Mouse (Mus musculus) limb, embryonic 12.5 days (tissue): ENCODE measurements around the gene Gm45213. TPM values are rescaled to one million over a fixed set of nuclear protein-coding genes. Genes with fewer than 3 reads are reported as not detected.
"Not testable (repeated sequence)": the region's sequence is repeated elsewhere in the genome, so short reads cannot be mapped to it uniquely, and the experiment has no call there.

Experiments
- ATAC-seq: fragments of 200-750 bp; cut with Nextera tagmentation; 2 replicates; pipeline ENCODE4 v1.8.0; 2017; ENCODE audit warnings: low read depth, moderate TSS enrichment; ENCODE audit not compliant: insufficient number of reproducible peaks, insufficient read depth, low FRiP score, low TSS enrichment
- H3K27ac ChIP-seq: fragments of 300-500 bp; sonication (generic); 2 replicates; pipeline ENCODE4 v1.5.1; 2016; ENCODE audit warnings: mild to moderate bottlenecking, moderate library complexity
- H3K27me3 ChIP-seq: fragments of 300-500 bp; sonication (generic); 2 replicates; pipeline ENCODE4 v1.6.1; 2016; ENCODE audit warnings: mild to moderate bottlenecking, moderate library complexity
- H3K36me3 ChIP-seq: fragments of 300-500 bp; sonication (generic); 2 replicates; pipeline ENCODE4 v1.6.1; 2016; ENCODE audit warnings: mild to moderate bottlenecking, moderate library complexity
- H3K4me1 ChIP-seq: fragments of 300-500 bp; sonication (generic); replicated peaks from 2 replicates; pipeline ENCODE4 v1.6.1; 2016
- H3K4me2 ChIP-seq: fragments of 300-500 bp; sonication (generic); 2 replicates; pipeline ENCODE4 v1.6.1; 2016; ENCODE audit warnings: mild to moderate bottlenecking, moderate library complexity
- H3K4me3 ChIP-seq: fragments of 300-500 bp; sonication (generic); replicated peaks from 2 replicates; pipeline ENCODE4 v1.5.1; 2016; ENCODE audit warnings: mild to moderate bottlenecking
- H3K9ac ChIP-seq: fragments of 300-500 bp; sonication (generic); replicated peaks from 2 replicates; pipeline ENCODE4 v1.6.1; 2016; ENCODE audit warnings: mild to moderate bottlenecking, moderate library complexity
- H3K9me3 ChIP-seq: fragments of 300-500 bp; sonication (generic); 2 replicates; pipeline ENCODE4 v1.6.1; 2016; ENCODE audit warnings: mild to moderate bottlenecking, moderate library complexity
- WGBS: fragments of 180-500 bp; shearing (Covaris S2); methylation state at CpG from one replicate; pipeline ENCODE4 v1.1.7; 2016; 5-methylcytosine and 5-hydroxymethylcytosine counted together
- polyA plus RNA-seq: library from polyadenylated mRNA; unstranded; fragments of >200 nt; fragmentation: Nextera tagmentation; extraction: Ambion mirVana; gene quantifications from 2 replicates; pipeline ENCODE4 v1.2.1, GENCODE M21; 2016

Gene Gm45213
- polyA plus RNA-seq, 1 experiment from 2014 or later = not detected

- not testable (repeated sequence) for H3K9me3 ChIP-seq, H3K27ac ChIP-seq, H3K4me2 ChIP-seq, H3K9ac ChIP-seq, H3K4me3 ChIP-seq, H3K36me3 ChIP-seq, H3K4me1 ChIP-seq, ATAC-seq
- H3K27me3 ChIP-seq = peaks cover 10% of the 10 kb centered on the region; the same call in 1 of the 2 replicates
- WGBS = 4% methylated on average over 2 of the region's 2 CpGs
Observed at GRCm38 (mm10) chr7:66055356-66055755, 12.0 kb downstream of the Gm45213 start.

- H3K9ac ChIP-seq = peak within 1 kb of the TSS; percentile 93
- H3K4me2 ChIP-seq = peak within 1 kb of the TSS; percentile 88
- ATAC-seq = no peak
- WGBS = 86% methylated on average over 1 of the region's 1 CpGs
- H3K9me3 ChIP-seq = no peaks in the 10 kb centered on the region
- peaks cover 10% of the 10 kb centered on the region; the same call in 1 of the 2 replicates for H3K27me3 ChIP-seq
- H3K4me1 ChIP-seq = peaks cover 14% of the 10 kb centered on the region
- H3K27ac ChIP-seq = no peak within 1 kb of the TSS
- peaks cover 15% of the 10 kb centered on the region for H3K36me3 ChIP-seq
- peak within 1 kb of the TSS; percentile 92 for H3K4me3 ChIP-seq
Observed at GRCm38 (mm10) chr7:66058703-66059102, 15.3 kb downstream of the Gm45213 start, which contains the start of gene Snrpa1. TSS of gene Snrpa1 (plus strand) at chr7:66059003.

GRCm38 (mm10) chr7:66060066-66060956, 16.9 kb downstream of the Gm45213 start:
- peaks cover 29% of the 10 kb centered on the region for H3K36me3 ChIP-seq
- WGBS = under 1% methylated on average over 64 of the region's 64 CpGs
- H3K4me3 ChIP-seq = peak overlapping the region; percentile 92
- H3K9ac ChIP-seq = peak overlapping the region; percentile 93
- no peaks in the 10 kb centered on the region for H3K9me3 ChIP-seq
- H3K27me3 ChIP-seq = peaks cover 10% of the 10 kb centered on the region; the same call in 1 of the 2 replicates
- H3K4me1 ChIP-seq = peaks cover 14% of the 10 kb centered on the region
- ATAC-seq = peak; percentile 94
- H3K27ac ChIP-seq = peak overlapping the region; percentile 79
- peak overlapping the region; percentile 88 for H3K4me2 ChIP-seq

GRCm38 (mm10) chr7:66061057-66061456, 17.7 kb downstream of the Gm45213 start:
- Histone ChIP-seq H3K4me2 (peak overlapping the region; percentile 88), H3K27me3 (peaks cover 10% of the 10 kb centered on the region; the same call in 1 of the 2 replicates), H3K4me1 (peaks cover 14% of the 10 kb centered on the region), H3K4me3 (peak overlapping the region; percentile 92), H3K36me3 (peaks cover 35% of the 10 kb centered on the region), H3K9me3 (no peaks in the 10 kb centered on the region), H3K27ac (no peak overlapping the region), H3K9ac (peak overlapping the region; percentile 93)
- 2% methylated on average over 14 of the region's 14 CpGs for WGBS
- no peak for ATAC-seq

GRCm38 (mm10) chr7:66076411-66076810, 33.0 kb downstream of the Gm45213 start:
- Histone ChIP-seq H3K4me3 (no peak overlapping the region), H3K27ac (peak overlapping the region; percentile 66; the same call in 1 of the 2 replicates), H3K9me3 (no peaks in the 10 kb centered on the region), H3K4me2 (no peak overlapping the region; the same call in 1 of the 2 replicates), H3K36me3 (peaks cover 56% of the 10 kb centered on the region), H3K27me3 (no peaks in the 10 kb centered on the region), H3K9ac (no peak overlapping the region), H3K4me1 (peaks cover 28% of the 10 kb centered on the region)
- WGBS = 35% methylated on average over 2 of the region's 2 CpGs
- ATAC-seq = no peak

GRCm38 (mm10) chr7:66079364-66080230, 36.2 kb downstream of the Gm45213 start, which contains the start of gene Selenos:
TSS of gene Selenos (plus strand) at chr7:66079649.
- Histone ChIP-seq H3K27me3 (no peaks in the 10 kb centered on the region), H3K36me3 (peaks cover 52% of the 10 kb centered on the region), H3K4me2 (peak within 1 kb of the TSS; percentile 84), H3K9me3 (no peaks in the 10 kb centered on the region), H3K27ac (peak within 1 kb of the TSS; percentile 78), H3K9ac (peak within 1 kb of the TSS; percentile 78), H3K4me3 (peak within 1 kb of the TSS; percentile 91), H3K4me1 (peaks cover 32% of the 10 kb centered on the region)
- WGBS = under 1% methylated on average over 64 of the region's 65 CpGs
- peak; percentile 98 for ATAC-seq

- H3K9me3 ChIP-seq = no peaks in the 10 kb centered on the region
- H3K4me3 ChIP-seq = peak overlapping the region; percentile 91
- ATAC-seq = no peak
- no peak overlapping the region for H3K27ac ChIP-seq
- H3K4me1 ChIP-seq = peaks cover 30% of the 10 kb centered on the region
- H3K9ac ChIP-seq = peak overlapping the region; percentile 78
- peak overlapping the region; percentile 84 for H3K4me2 ChIP-seq
- WGBS = 37% methylated on average over 5 of the region's 5 CpGs
- no peaks in the 10 kb centered on the region for H3K27me3 ChIP-seq
- peaks cover 52% of the 10 kb centered on the region for H3K36me3 ChIP-seq
Observed at GRCm38 (mm10) chr7:66080231-66080613, 36.8 kb downstream of the Gm45213 start.

- no peaks in the 10 kb centered on the region for H3K27me3 ChIP-seq
- H3K36me3 ChIP-seq = peaks cover 68% of the 10 kb centered on the region
Observed at GRCm38 (mm10) chr7:66083757-66084156, 40.4 kb downstream of the Gm45213 start.

GRCm38 (mm10) chr7:66084546-66084945, 41.1 kb downstream of the Gm45213 start:
- Histone ChIP-seq H3K9me3 (no peaks in the 10 kb centered on the region), H3K27ac (no peak overlapping the region), H3K27me3 (no peaks in the 10 kb centered on the region), H3K4me2 (no peak overlapping the region), H3K4me3 (no peak overlapping the region), H3K4me1 (peaks cover 17% of the 10 kb centered on the region), H3K9ac (no peak overlapping the region), H3K36me3 (peaks cover 75% of the 10 kb centered on the region)
- ATAC-seq = no peak
- WGBS = 87% methylated on average over 7 of the region's 7 CpGs

More at GRCm38 (mm10) chr7:66083757-66084156, 40.4 kb downstream of the Gm45213 start:
- no peaks in the 10 kb centered on the region for H3K9me3 ChIP-seq
- no peak overlapping the region for H3K4me2 ChIP-seq
- H3K27ac ChIP-seq = no peak overlapping the region
- peaks cover 21% of the 10 kb centered on the region for H3K4me1 ChIP-seq
- 95% methylated on average over 6 of the region's 6 CpGs for WGBS
- no peak for ATAC-seq
- H3K9ac ChIP-seq = no peak overlapping the region
- H3K4me3 ChIP-seq = no peak overlapping the region

- H3K36me3 ChIP-seq = peaks cover 98% of the 10 kb centered on the region
- H3K4me2 ChIP-seq = no peak overlapping the region
- no peak overlapping the region for H3K4me3 ChIP-seq
- H3K9ac ChIP-seq = no peak overlapping the region
- H3K4me1 ChIP-seq = no peaks in the 10 kb centered on the region
- no peaks in the 10 kb centered on the region for H3K9me3 ChIP-seq
- H3K27me3 ChIP-seq = no peaks in the 10 kb centered on the region
- no peak for ATAC-seq
- H3K27ac ChIP-seq = no peak overlapping the region
- WGBS = 89% methylated on average over 4 of the region's 4 CpGs
Observed at GRCm38 (mm10) chr7:66087652-66088051, 44.2 kb downstream of the Gm45213 start.

- H3K9ac ChIP-seq = no peak overlapping the region
- no peak overlapping the region for H3K27ac ChIP-seq
- H3K4me2 ChIP-seq = no peak overlapping the region
- no peak overlapping the region for H3K4me3 ChIP-seq
- peaks cover 96% of the 10 kb centered on the region for H3K36me3 ChIP-seq
- H3K27me3 ChIP-seq = no peaks in the 10 kb centered on the region
- no peaks in the 10 kb centered on the region for H3K4me1 ChIP-seq
- WGBS = 98% methylated on average over 2 of the region's 2 CpGs
- H3K9me3 ChIP-seq = no peaks in the 10 kb centered on the region
- no peak for ATAC-seq
Observed at GRCm38 (mm10) chr7:66088077-66088476, 44.7 kb downstream of the Gm45213 start.
